Mouse (Mus musculus): Measurements from ENCODE around the gene Lrrc43.

The Lrrc43 gene

DNA sequence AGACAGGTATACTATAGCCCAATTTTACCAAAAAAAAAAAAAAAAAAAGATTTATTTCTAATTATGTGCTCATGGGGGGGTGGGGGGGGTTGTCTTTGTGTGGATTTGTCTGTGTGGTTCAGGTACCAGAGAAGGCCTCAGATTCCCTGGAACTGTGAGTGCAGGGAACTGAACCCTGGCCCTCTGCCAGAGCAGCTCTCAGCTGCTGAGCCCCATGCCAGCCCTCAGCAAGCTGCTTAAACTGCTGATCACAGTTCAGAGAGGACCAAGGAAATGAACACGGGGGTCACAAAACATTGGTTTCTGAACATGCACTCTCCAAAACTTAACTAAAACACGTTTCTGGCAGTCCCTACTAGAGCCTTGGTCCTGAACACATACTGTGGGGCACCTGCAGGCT is 67.3 kb downstream of the Lrrc43 start:
- TF ChIP-seq NANOG (IDR thresholded peaks at IDR 0.05; ENCODE audit: borderline replicate concordance, low read length) (no peak), POU5F1 (IDR thresholded peaks at IDR 0.05; ENCODE audit: borderline replicate concordance, low read length) (no peak), CTCF (conservative IDR thresholded peaks at IDR 0.05; ENCODE audit: low read length) (no peak)
- Histone ChIP-seq H3K27me3 (ENCODE audit: insufficient read depth, low read length) (no peaks in the 10 kb centered on the region), H3K9me3 (ENCODE audit: low read length) (no peaks in the 10 kb centered on the region), H3K4me1 (replicated peaks; ENCODE audit: low read depth, low read length) (peaks cover 8% of the 10 kb centered on the region), H3K4me3 (replicated peaks; ENCODE audit: low read length) (no peak overlapping the region), H3K36me3 (ENCODE audit: insufficient read depth, low read length) (peaks cover 55% of the 10 kb centered on the region)

Measured in E14TG2a.4 (cell line).